Mouse (Mus musculus) testis, adult 2 months (tissue): ENCODE measurements around the gene Cdk9.

Source experiments
- CTCF ChIP-seq: fragments of 200-500 bp; IDR thresholded peaks from 2 replicates; pipeline ENCODE4 v1.5.1; 2012; ENCODE audit warnings: low read depth, mild to moderate bottlenecking, inconsistent platforms, low read length, moderate library complexity; ENCODE audit not compliant: control insufficient read depth, insufficient read depth, insufficient replicate concordance
- POLR2A ChIP-seq: fragments of 200-500 bp; IDR thresholded peaks from 2 replicates; pipeline ENCODE4 v1.6.1; 2012; ENCODE audit warnings: low read depth, mild to moderate bottlenecking, inconsistent platforms, low read length, moderate library complexity; ENCODE audit not compliant: control insufficient read depth

GRCm38 (mm10) chr2:32714987-32715425 lies 2.1 kb upstream of the Cdk9 start:
- TF ChIP-seq POLR2A (no peak), CTCF (no peak)
